Comparison of ENCODE assay signal across 13 mouse cellular contexts in the genomic region with DNA sequence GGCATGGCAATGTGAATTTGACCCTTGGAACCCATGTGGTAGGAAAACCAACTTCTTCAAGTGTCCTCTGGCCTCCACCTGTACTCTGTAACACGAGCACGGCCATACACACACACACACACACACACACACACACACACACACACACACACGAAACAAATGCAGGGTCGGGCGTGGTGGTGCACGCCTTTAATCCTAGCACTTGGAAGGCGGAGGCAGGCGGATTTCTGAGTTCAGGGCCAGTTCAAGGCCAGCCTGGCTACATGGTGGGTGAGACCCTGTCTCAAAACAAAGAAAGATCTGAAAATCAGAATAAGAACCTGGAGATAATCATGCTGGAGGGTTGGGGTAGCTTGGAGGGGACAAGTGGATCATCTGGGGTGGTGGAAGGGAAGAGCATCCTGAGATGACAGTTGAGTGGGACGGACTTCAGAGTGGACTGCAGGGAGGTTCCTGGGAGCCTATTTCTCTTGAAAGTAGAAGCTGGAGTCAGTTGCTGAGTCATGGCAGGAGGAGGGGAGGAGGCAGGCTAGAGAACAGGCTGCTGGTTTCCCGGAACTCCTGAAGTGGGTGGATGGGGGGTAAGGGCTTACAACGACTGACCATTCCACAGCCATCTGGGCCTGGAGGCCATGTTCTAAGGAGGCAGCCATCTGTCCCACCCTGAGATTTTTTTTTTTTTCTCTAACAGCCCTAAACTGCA. TPM values are rescaled to one million over a fixed set of nuclear protein-coding genes. Genes with fewer than 3 reads are reported as not detected.
DNase-seq lines count a peak whose midpoint lies in the region; ATAC-seq and TF ChIP-seq lines count a peak whose summit lies in the region.
"Had no signal": no experiment of that assay in that cellular context is flagged by ENCODE, and none has a peak within 500 bp of the region (broad histone marks: within the 10 kb centered on the region; RNA-seq: fewer than 3 reads in every experiment).

No protein-coding gene starts in this region.

- no peak overlapping the region for H3K4me2 ChIP-seq in forebrain, embryonic 11.5 days (ENCODE audit: low read depth, low read length, severe bottlenecking)
- no peak overlapping the region for H3K4me2 ChIP-seq in forebrain, embryonic 14.5 days (ENCODE audit: low read length)
- H3K4me2 ChIP-seq in liver, embryonic 14.5 days (ENCODE audit: low read depth), result peak overlapping the region; percentile 52
- H3K4me2 ChIP-seq: forebrain, embryonic 12.5 days; neural tube, embryonic 13.5 days had no signal

- TF ChIP-seq EP300 in liver, embryonic 14.5 days (IDR thresholded peaks at IDR 0.05; ENCODE audit: low read depth), result no peak

- no peaks in the 10 kb centered on the region for H3K27me3 ChIP-seq in forebrain, embryonic 11.5 days (ENCODE audit: control insufficient read depth, insufficient read depth, low read length)
- no peaks in the 10 kb centered on the region for H3K27me3 ChIP-seq in forebrain, embryonic 14.5 days (replicated peaks; ENCODE audit: control insufficient read depth, insufficient read depth, low read length)
- no peaks in the 10 kb centered on the region for H3K27me3 ChIP-seq in liver, embryonic 14.5 days (ENCODE audit: control insufficient read depth, insufficient read depth, low read length)
- H3K27me3 ChIP-seq: neural tube, embryonic 13.5 days had no signal

- 85% methylated on average over 11 of the region's 11 CpGs for WGBS in forebrain, embryonic 11.5 days
- WGBS in forebrain, embryonic 14.5 days, result 87% methylated on average over 11 of the region's 11 CpGs
- 45% methylated on average over 11 of the region's 11 CpGs for WGBS in liver, embryonic 14.5 days (ENCODE audit: insufficient replicate concordance)

- H3K27ac ChIP-seq in forebrain, embryonic 11.5 days (ENCODE audit: low read depth, low read length), result peak overlapping the region; percentile 37; the same call in 1 of the 2 replicates
- H3K27ac ChIP-seq in forebrain, embryonic 14.5 days (ENCODE audit: low read depth, low read length), result no peak overlapping the region
- peak overlapping the region; percentile 77 for H3K27ac ChIP-seq in brown adipose tissue, adult 24 weeks (replicated peaks; ENCODE audit: low read depth, low read length)
- peak overlapping the region; percentile 63 for H3K27ac ChIP-seq in liver, embryonic 14.5 days
- H3K27ac ChIP-seq: forebrain, embryonic 12.5 days; neural tube, embryonic 13.5 days had no signal

- H3K4me3 ChIP-seq in forebrain, embryonic 11.5 days (ENCODE audit: low read depth, low read length), result no peak overlapping the region
- no peak overlapping the region for H3K4me3 ChIP-seq in forebrain, embryonic 14.5 days (ENCODE audit: low read depth, low read length)
- H3K4me3 ChIP-seq in brown adipose tissue, adult 24 weeks (ENCODE audit: insufficient read depth, low read depth, low read length), result no peak overlapping the region
- H3K4me3 ChIP-seq in liver, embryonic 14.5 days (ENCODE audit: insufficient read depth in 1 of 2, low read depth in 2 of 2, low read length in 2 of 2), result no peak overlapping the region
- H3K4me3 ChIP-seq: forebrain, embryonic 12.5 days; neural tube, embryonic 13.5 days had no signal

- no peaks in the 10 kb centered on the region; the same call in 1 of the 2 replicates for H3K4me1 ChIP-seq in forebrain, embryonic 11.5 days (replicated peaks; ENCODE audit: control insufficient read depth, insufficient read depth, low read length)
- H3K4me1 ChIP-seq in forebrain, embryonic 14.5 days (ENCODE audit: control insufficient read depth, insufficient read depth, low read length), result peaks cover 3% of the 10 kb centered on the region; the same call in 1 of the 2 replicates
- H3K4me1 ChIP-seq in brown adipose tissue, adult 24 weeks (ENCODE audit: control insufficient read depth, insufficient read depth, insufficient read length, low read length), result no peaks in the 10 kb centered on the region
- H3K4me1 ChIP-seq in liver, embryonic 14.5 days (replicated peaks; ENCODE audit: control insufficient read depth in 2 of 2, insufficient read depth in 2 of 2, low read length in 1 of 2), result peaks cover 14 to 18% of the 10 kb centered on the region in 2 experiments

- H3K9ac ChIP-seq in forebrain, embryonic 11.5 days (ENCODE audit: low read length), result no peak overlapping the region
- H3K9ac ChIP-seq in forebrain, embryonic 14.5 days (ENCODE audit: low read length), result no peak overlapping the region
- peak overlapping the region; percentile 38 for H3K9ac ChIP-seq in liver, embryonic 14.5 days (replicated peaks)
- H3K9ac ChIP-seq: forebrain, embryonic 12.5 days; neural tube, embryonic 13.5 days had no signal

- H3K36me3 ChIP-seq in forebrain, embryonic 11.5 days (ENCODE audit: control insufficient read depth, insufficient read depth, low read length), result no peaks in the 10 kb centered on the region
- H3K36me3 ChIP-seq in forebrain, embryonic 14.5 days (ENCODE audit: control insufficient read depth, insufficient read depth, low read length), result no peaks in the 10 kb centered on the region
- H3K36me3 ChIP-seq in liver, embryonic 14.5 days (replicated peaks; ENCODE audit: control insufficient read depth, insufficient read depth, low read depth), result no peaks in the 10 kb centered on the region
- H3K36me3 ChIP-seq: forebrain, embryonic 12.5 days; neural tube, embryonic 13.5 days had no signal

- no peak for TF ChIP-seq CTCF in liver, embryonic 14.5 days (IDR thresholded peaks at IDR 0.05; ENCODE audit: low read depth)

- ATAC-seq in forebrain, embryonic 11.5 days (replicated peaks; ENCODE audit: low FRiP score), result no peak
- no peak for ATAC-seq in forebrain, embryonic 14.5 days
- peak; percentile 84 for ATAC-seq in liver, embryonic 14.5 days (ENCODE audit: insufficient read depth)

- no peaks in the 10 kb centered on the region for H3K9me3 ChIP-seq in forebrain, embryonic 11.5 days (ENCODE audit: control insufficient read depth, low read length)
- H3K9me3 ChIP-seq in forebrain, embryonic 14.5 days (replicated peaks; ENCODE audit: control insufficient read depth, low read length), result no peaks in the 10 kb centered on the region
- H3K9me3 ChIP-seq in liver, embryonic 14.5 days (ENCODE audit: control insufficient read depth, low read length), result no peaks in the 10 kb centered on the region
- H3K9me3 ChIP-seq: forebrain, embryonic 12.5 days; neural tube, embryonic 13.5 days had no signal

- DNase-seq in forebrain, embryonic 11.5 days (ENCODE audit: low spot score), result no peak
- no peak for DNase-seq in forebrain, embryonic 14.5 days (ENCODE audit: low spot score)
- DNase-seq in 416B (ENCODE audit: low read depth), result peak; percentile 74
- peak; percentile 61 to 75 (median 64) for DNase-seq in liver, embryonic 14.5 days (ENCODE audit: low read depth in 3 of 3, low spot score in 3 of 3)
- DNase-seq in ovary, postnatal 36 days (ENCODE audit: low spot score), result no peak
- no peak for DNase-seq in cerebellum, postnatal 4 days (ENCODE audit: low spot score in 2 of 2)
- no peak for DNase-seq in thymus, postnatal 36 days
- DNase-seq: layer of hippocampus, adult 9-11 months had no signal

RNA-seq across cellular contexts. Expression of a gene that starts 16.4 kb away (rescaled TPM):
- polyA plus RNA-seq in forebrain, embryonic 11.5 days (2014; fragmentation: Nextera tagmentation; extraction: Ambion mirVana), result 147 and 161 TPM in 2 replicates
- polyA plus RNA-seq in forebrain, embryonic 14.5 days (2014; fragmentation: Nextera tagmentation; extraction: Ambion mirVana), result 361 and 450 TPM in 2 replicates
- 499 and 545 TPM in 2 replicates for polyA plus RNA-seq in brown adipose tissue, adult 24 weeks (2012; ENCODE audit: insufficient read depth, insufficient read length, missing spikeins)
- 21.7 and 25.9 TPM in 2 replicates for polyA plus RNA-seq in liver, embryonic 14.5 days (2012; rRNA removed)
- 26.3 and 30.1 TPM in 2 replicates for polyA plus RNA-seq in liver, embryonic 14.5 days (2014; fragmentation: Nextera tagmentation; extraction: Ambion mirVana)

RNA-seq across cellular contexts. Expression of a gene that starts 23.5 kb away (rescaled TPM):
- 1.2 and 1.5 TPM in 2 replicates for polyA plus RNA-seq in forebrain, embryonic 11.5 days (2014; fragmentation: Nextera tagmentation; extraction: Ambion mirVana)
- 0.99 and 1.4 TPM in 2 replicates for polyA plus RNA-seq in forebrain, embryonic 14.5 days (2014; fragmentation: Nextera tagmentation; extraction: Ambion mirVana)
- polyA plus RNA-seq in brown adipose tissue, adult 24 weeks (2012; ENCODE audit: insufficient read depth, insufficient read length, missing spikeins), result 2.9 and 6.7 TPM in 2 replicates
- 2.3 and 2.8 TPM in 2 replicates for polyA plus RNA-seq in liver, embryonic 14.5 days (2012; rRNA removed)
- polyA plus RNA-seq in liver, embryonic 14.5 days (2014; fragmentation: Nextera tagmentation; extraction: Ambion mirVana), result 1.5 and 2.1 TPM in 2 replicates

RNA-seq across cellular contexts. Expression of a gene that starts 29.0 kb away (rescaled TPM):
- not detected in 2 replicates for polyA plus RNA-seq in forebrain, embryonic 11.5 days (2014; fragmentation: Nextera tagmentation; extraction: Ambion mirVana)
- polyA plus RNA-seq in forebrain, embryonic 14.5 days (2014; fragmentation: Nextera tagmentation; extraction: Ambion mirVana), result 0.13 and 0.16 TPM in 2 replicates
- not detected in 2 replicates for polyA plus RNA-seq in brown adipose tissue, adult 24 weeks (2012; ENCODE audit: insufficient read depth, insufficient read length, missing spikeins)
- polyA plus RNA-seq in liver, embryonic 14.5 days (2012; rRNA removed), result 0.03 TPM in 1 of 2 replicates, not detected in the other
- not detected in 2 replicates for polyA plus RNA-seq in liver, embryonic 14.5 days (2014; fragmentation: Nextera tagmentation; extraction: Ambion mirVana)
- polyA plus RNA-seq: forebrain, embryonic 12.5 days; heart, embryonic 16.5 days; liver, adult 2 months had no signal

RNA-seq across cellular contexts. Expression of a gene that starts 43.7 kb away (rescaled TPM):
- 35.4 and 37.0 TPM in 2 replicates for polyA plus RNA-seq in forebrain, embryonic 11.5 days (2014; fragmentation: Nextera tagmentation; extraction: Ambion mirVana)
- 24.9 and 30.5 TPM in 2 replicates for polyA plus RNA-seq in forebrain, embryonic 14.5 days (2014; fragmentation: Nextera tagmentation; extraction: Ambion mirVana)
- 16.2 and 18.3 TPM in 2 replicates for polyA plus RNA-seq in brown adipose tissue, adult 24 weeks (2012; ENCODE audit: insufficient read depth, insufficient read length, missing spikeins)
- 3.4 and 5.0 TPM in 2 replicates for polyA plus RNA-seq in liver, embryonic 14.5 days (2012; rRNA removed)
- polyA plus RNA-seq in liver, embryonic 14.5 days (2014; fragmentation: Nextera tagmentation; extraction: Ambion mirVana), result 5.1 and 5.4 TPM in 2 replicates

Comparison
In these comparisons a context has a peak if more than half of its experiments do, and no peak if none do; other contexts are left out.
1. DNase-seq: peak in 416B (single experiment) and liver, embryonic 14.5 days (3 of 3); none in forebrain, embryonic 11.5 days (single experiment), forebrain, embryonic 14.5 days (single experiment), ovary, postnatal 36 days (single experiment), cerebellum, postnatal 4 days (0 of 2) and thymus, postnatal 36 days (0 of 2).